ENCODE assay signal across 22 mouse cellular contexts in genomic region chr16:50149606-50150005, GRCm38 (mm10).
DNase-seq lines count a peak whose midpoint lies in the region; ATAC-seq lines count a peak whose summit lies in the region.
"Had no signal": no experiment of that assay in that cellular context is flagged by ENCODE, and none has a peak within 500 bp of the region (broad histone marks: within the 10 kb centered on the region; RNA-seq: fewer than 3 reads in every experiment).

No protein-coding gene starts in this region.

- no peak overlapping the region for H3K4me2 ChIP-seq in midbrain, embryonic 11.5 days
- H3K4me2 ChIP-seq: embryonic facial prominence, embryonic 12.5 days; forebrain, embryonic 12.5 days had no signal

- ATAC-seq in midbrain, embryonic 11.5 days (ENCODE audit: low FRiP score) = no peak
- ATAC-seq: activated CD4-positive, CD25-positive, alpha-beta regulatory T cell, adult 4 months; forebrain, embryonic 14.5 days; forebrain, embryonic 16.5 days; Patski had no signal

- 81% methylated on average over 4 of the region's 4 CpGs for WGBS in heart, embryonic 10.5 days
- WGBS in midbrain, embryonic 11.5 days = 91% methylated on average over 4 of the region's 4 CpGs
- WGBS in midbrain, embryonic 10.5 days = 90% methylated on average over 4 of the region's 4 CpGs

- no peak overlapping the region for H3K27ac ChIP-seq in heart, embryonic 10.5 days
- H3K27ac ChIP-seq in midbrain, embryonic 11.5 days (ENCODE audit: low read depth, low read length) = no peak overlapping the region
- H3K27ac ChIP-seq in midbrain, embryonic 10.5 days (replicated peaks) = no peak overlapping the region
- H3K27ac ChIP-seq: embryonic facial prominence, embryonic 10.5 days; embryonic facial prominence, embryonic 12.5 days; forebrain, embryonic 10.5 days; forebrain, embryonic 12.5 days had no signal

- H3K4me3 ChIP-seq in heart, embryonic 10.5 days = no peak overlapping the region
- no peak overlapping the region for H3K4me3 ChIP-seq in midbrain, embryonic 11.5 days (ENCODE audit: low read depth, low read length)
- no peak overlapping the region for H3K4me3 ChIP-seq in midbrain, embryonic 10.5 days
- H3K4me3 ChIP-seq: embryonic facial prominence, embryonic 10.5 days; embryonic facial prominence, embryonic 12.5 days; forebrain, embryonic 10.5 days; forebrain, embryonic 12.5 days had no signal

- H3K9ac ChIP-seq in midbrain, embryonic 11.5 days (ENCODE audit: low read length) = no peak overlapping the region
- H3K9ac ChIP-seq: embryonic facial prominence, embryonic 12.5 days; forebrain, embryonic 12.5 days had no signal

- no peaks in the 10 kb centered on the region for H3K36me3 ChIP-seq in heart, embryonic 10.5 days
- H3K36me3 ChIP-seq in midbrain, embryonic 11.5 days (ENCODE audit: control insufficient read depth, insufficient read depth, low read length) = no peaks in the 10 kb centered on the region
- no peaks in the 10 kb centered on the region for H3K36me3 ChIP-seq in midbrain, embryonic 10.5 days
- H3K36me3 ChIP-seq: embryonic facial prominence, embryonic 10.5 days; embryonic facial prominence, embryonic 12.5 days; forebrain, embryonic 10.5 days; forebrain, embryonic 12.5 days had no signal

- H3K4me1 ChIP-seq in heart, embryonic 10.5 days = no peaks in the 10 kb centered on the region
- no peaks in the 10 kb centered on the region for H3K4me1 ChIP-seq in midbrain, embryonic 11.5 days (ENCODE audit: control insufficient read depth, insufficient read depth, low read length)
- no peaks in the 10 kb centered on the region for H3K4me1 ChIP-seq in midbrain, embryonic 10.5 days
- H3K4me1 ChIP-seq: embryonic facial prominence, embryonic 10.5 days; embryonic facial prominence, embryonic 12.5 days; forebrain, embryonic 10.5 days; forebrain, embryonic 12.5 days had no signal

- DNase-seq in heart, embryonic 10.5 days (ENCODE audit: low spot score) = peak; percentile 61
- DNase-seq in heart, adult 18-20 months = no peak
- peak; percentile 70 for DNase-seq in midbrain, embryonic 11.5 days (ENCODE audit: low spot score, missing footprints)
- no peak for DNase-seq in midbrain, embryonic 10.5 days (ENCODE audit: low spot score)
- DNase-seq in fat pad, adult 2 months (ENCODE audit: extremely low read depth, low read depth, low spot score) = peak; percentile 25
- DNase-seq in lung, adult 18-20 months = no peak
- DNase-seq: adrenal gland, adult 8-10 months; adrenal gland, postnatal 14 days; adrenal gland, postnatal 36 days; cerebellum, adult 11-12 months; cerebellum, adult 2 months; cerebellum, adult 9-10 months; cerebellum, postnatal 10 days; cerebellum, postnatal 25 days had no signal

- H3K27me3 ChIP-seq in heart, embryonic 10.5 days (ENCODE audit: insufficient read depth, poor library complexity, severe bottlenecking) = no peaks in the 10 kb centered on the region
- no peaks in the 10 kb centered on the region for H3K27me3 ChIP-seq in midbrain, embryonic 11.5 days (ENCODE audit: control insufficient read depth, insufficient read depth, low read length)
- no peaks in the 10 kb centered on the region for H3K27me3 ChIP-seq in midbrain, embryonic 10.5 days (ENCODE audit: low read depth, poor library complexity, severe bottlenecking)
- H3K27me3 ChIP-seq: embryonic facial prominence, embryonic 12.5 days; forebrain, embryonic 12.5 days; Patski had no signal

- no peaks in the 10 kb centered on the region for H3K9me3 ChIP-seq in heart, embryonic 10.5 days
- peaks cover 2% of the 10 kb centered on the region; the same call in 1 of the 2 replicates for H3K9me3 ChIP-seq in midbrain, embryonic 11.5 days (ENCODE audit: control insufficient read depth, low read length)
- H3K9me3 ChIP-seq in midbrain, embryonic 10.5 days (replicated peaks) = 0 out of 2 replicates have a peak, but pooled peaks cover 6% of the 10 kb centered on the region
- H3K9me3 ChIP-seq: embryonic facial prominence, embryonic 10.5 days; embryonic facial prominence, embryonic 12.5 days; forebrain, embryonic 12.5 days had no signal

Comparison
In these comparisons a context has a peak if more than half of its experiments do, and no peak if none do; other contexts are left out.
1. DNase-seq: peak in heart, embryonic 10.5 days (single experiment), midbrain, embryonic 11.5 days (single experiment) and fat pad, adult 2 months (single experiment); none in heart, adult 18-20 months (0 of 2), midbrain, embryonic 10.5 days (single experiment) and lung, adult 18-20 months (0 of 2).